Mouse (Mus musculus): ENCODE measurements around the gene Tmem121b.

DNA sequence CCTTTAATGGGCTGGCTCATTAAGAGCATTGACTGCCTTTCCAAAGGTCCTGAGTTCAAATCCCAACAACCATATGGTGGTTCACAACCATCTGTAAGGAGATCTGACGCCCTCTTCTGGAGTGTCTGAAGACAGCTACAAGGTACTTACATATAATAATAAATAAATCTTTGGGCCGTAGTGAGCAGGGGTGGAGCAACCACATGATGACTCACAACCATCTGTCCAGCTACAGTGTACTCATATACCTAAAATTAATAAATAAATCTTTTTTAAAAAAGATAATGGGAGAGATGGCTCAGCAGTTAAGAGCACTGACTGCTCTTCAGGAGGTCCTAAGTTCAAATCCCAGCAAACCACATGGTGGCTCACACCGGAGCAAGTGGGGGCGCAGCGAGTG is 35.9 kb downstream of the Tmem121b start:
- TF ChIP-seq NRF1 (IDR thresholded peaks at IDR 0.05; ENCODE audit: low read depth, low read length) (no peak), IRF4 (IDR thresholded peaks at IDR 0.05; ENCODE audit: low read depth, low read length) (no peak), EP300 (IDR thresholded peaks at IDR 0.05; ENCODE audit: low read length) (no peak)
